Mouse (Mus musculus): ENCODE data around the gene Ak7.
A peak's percentile ranks its signal among the peaks of the same experiment; 100 is the strongest.

Gene Ak7

GRCm38 (mm10) chr12:105786113-105786512 is 80.3 kb downstream of the Ak7 start:
- DNase-seq (ENCODE audit: low read depth, low spot score) = no peak

- DNase-seq (ENCODE audit: low read depth, low spot score) = peak; percentile 84
These were observed 81.8 kb downstream of the Ak7 start for GRCm38 (mm10) chr12:105787626-105788025.

GRCm38 (mm10) chr12:105789885-105790284 is 84.1 kb downstream of the Ak7 start:
- DNase-seq (ENCODE audit: low read depth, low spot score) = peak; percentile 60

GRCm38 (mm10) chr12:105794896-105795295 is 89.1 kb downstream of the Ak7 start:
- DNase-seq (ENCODE audit: low read depth, low spot score) = no peak

GRCm38 (mm10) chr12:105798001-105798400 is 92.2 kb downstream of the Ak7 start:
- no peak for DNase-seq (ENCODE audit: low read depth, low spot score)

GRCm38 (mm10) chr12:105805790-105806189 is 100.0 kb downstream of the Ak7 start:
- no peak for DNase-seq (ENCODE audit: low read depth, low spot score)

GRCm38 (mm10) chr12:105806205-105806604 is 100.4 kb downstream of the Ak7 start:
- DNase-seq (ENCODE audit: low read depth, low spot score) = no peak

GRCm38 (mm10) chr12:105807416-105807815 is 101.6 kb downstream of the Ak7 start:
- DNase-seq (ENCODE audit: low read depth, low spot score) = no peak

- no peak for DNase-seq (ENCODE audit: low read depth, low spot score)
These were observed 103.2 kb downstream of the Ak7 start for GRCm38 (mm10) chr12:105808945-105809344.

- DNase-seq (ENCODE audit: low read depth, low spot score) = no peak
These were observed 104.8 kb downstream of the Ak7 start for GRCm38 (mm10) chr12:105810608-105811007.

GRCm38 (mm10) chr12:105813957-105814356 is 108.2 kb downstream of the Ak7 start:
- DNase-seq (ENCODE audit: low read depth, low spot score) = no peak

- DNase-seq (ENCODE audit: low read depth, low spot score) = no peak
These were observed 117.7 kb downstream of the Ak7 start for GRCm38 (mm10) chr12:105823472-105823871.

GRCm38 (mm10) chr12:105824743-105825142 is 119.0 kb downstream of the Ak7 start:
- no peak for DNase-seq (ENCODE audit: low read depth, low spot score)

- DNase-seq (ENCODE audit: low read depth, low spot score) = no peak
These were observed 119.5 kb downstream of the Ak7 start for GRCm38 (mm10) chr12:105825266-105825665.
